Mouse (Mus musculus) thymus, adult 2 months (tissue): ENCODE measurements around the gene Mettl13. TPM values are rescaled to one million over a fixed set of nuclear protein-coding genes. Genes with fewer than 3 reads are reported as not detected.
A peak's percentile ranks its signal among the peaks of the same experiment; 100 is the strongest.

Experiments
- DNase-seq: peaks from one replicate; pipeline ENCODE4 v3.0.0; 2021
- H3K27ac ChIP-seq: fragments of 200-500 bp; 2 replicates; pipeline ENCODE4 v1.5.1; 2012; ENCODE audit warnings: low read length, control low read depth; ENCODE audit not compliant: control insufficient read depth, insufficient read depth
- H3K27me3 ChIP-seq: fragments of 200-500 bp; 2 replicates; pipeline ENCODE4 v1.6.1; 2012; ENCODE audit warnings: mild to moderate bottlenecking, low read length, moderate library complexity, mixed read lengths; ENCODE audit not compliant: control insufficient read depth, insufficient read depth
- H3K36me3 ChIP-seq: fragments of 200-500 bp; 2 replicates; pipeline ENCODE4 v1.6.1; 2012; ENCODE audit warnings: mild to moderate bottlenecking, low read length, moderate library complexity; ENCODE audit not compliant: control insufficient read depth, insufficient read depth
- H3K4me1 ChIP-seq: fragments of 200-500 bp; replicated peaks from 2 replicates; pipeline ENCODE4 v1.6.1; 2012; ENCODE audit warnings: low read length; ENCODE audit not compliant: control insufficient read depth, insufficient read depth
- H3K4me3 ChIP-seq: fragments of 200-500 bp; 2 replicates; pipeline ENCODE4 v1.5.1; 2012; ENCODE audit warnings: mild to moderate bottlenecking, low read length, control low read depth, moderate library complexity; ENCODE audit not compliant: control insufficient read depth, insufficient read depth
- CTCF ChIP-seq: fragments of 200-500 bp; IDR thresholded peaks from 2 replicates; pipeline ENCODE4 v1.5.1; 2012; ENCODE audit warnings: mild to moderate bottlenecking, control low read depth, low read length, moderate library complexity, borderline replicate concordance; ENCODE audit not compliant: control insufficient read depth, poor library complexity, insufficient read depth; ENCODE audit errors: extremely low read depth
- POLR2A ChIP-seq: fragments of 200-500 bp; IDR thresholded peaks from 2 replicates; pipeline ENCODE4 v1.6.1; 2012; ENCODE audit warnings: mild to moderate bottlenecking, low read length, control low read depth, moderate library complexity; ENCODE audit not compliant: control insufficient read depth, poor library complexity, insufficient read depth; ENCODE audit errors: extremely low read depth
- WGBS: fragments of 180-500 bp; shearing (Covaris S2); methylation state at CpG from one replicate; pipeline ENCODE4 v1.1.7; 2018; 5-methylcytosine and 5-hydroxymethylcytosine counted together
- polyA plus RNA-seq: library from polyadenylated mRNA; depleted of rRNA; stranded (reverse); fragments of >200 nt; gene quantifications from 2 replicates; pipeline ENCODE4 v1.2.3, GENCODE M21; 2012; rRNA removed

The Mettl13 gene
- polyA plus RNA-seq: 7.8 and 8.5 TPM in 2 replicates

DNA sequence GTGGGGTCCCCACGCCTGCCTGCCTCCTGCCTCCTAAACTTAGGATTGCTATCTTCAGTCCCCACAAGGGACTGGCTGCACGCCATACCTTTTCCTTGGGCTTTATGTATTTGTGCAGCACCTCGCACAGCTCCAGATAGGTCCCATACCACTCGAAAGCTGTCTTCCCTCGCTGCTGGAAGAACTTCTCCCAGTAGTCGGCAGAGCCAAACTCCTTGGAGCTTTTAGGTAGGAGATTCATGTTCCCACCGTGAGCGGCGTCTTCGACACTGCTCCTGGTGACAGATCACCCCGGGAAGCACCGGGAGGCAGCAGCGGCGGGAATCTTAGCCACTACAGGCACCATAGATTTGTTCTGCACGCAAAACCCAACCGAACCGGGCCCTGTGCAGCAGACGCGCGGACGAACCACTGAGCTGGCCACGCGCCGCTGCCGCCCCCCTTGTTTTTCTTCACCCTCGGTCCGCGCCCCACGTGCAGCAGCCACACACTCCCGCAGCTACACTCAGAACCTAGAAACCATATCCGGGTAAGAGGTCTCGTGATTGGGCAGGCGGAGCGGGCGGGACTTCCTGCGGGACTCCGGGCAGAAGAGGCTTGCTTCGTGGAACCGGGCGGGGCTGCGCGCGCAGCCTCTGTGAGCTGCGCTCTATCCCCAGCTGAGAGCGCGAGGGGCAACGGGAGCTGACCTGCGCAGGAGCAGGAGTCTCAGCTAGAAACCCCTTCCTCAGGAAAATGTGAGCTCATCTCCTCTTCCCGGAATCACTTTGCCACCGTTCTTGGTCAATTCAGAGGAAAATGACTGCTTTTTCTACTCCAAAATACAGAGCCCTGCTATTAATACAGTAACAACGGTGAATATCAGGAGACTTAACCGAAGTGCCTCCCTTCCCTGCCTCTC is at the start of gene Mettl13:
TSS of gene Mettl13 (minus strand) at position 536 of the 901 bp plus-strand sequence.
- Histone ChIP-seq H3K4me1 (no peaks in the 10 kb centered on the region; the same call in 1 of the 2 replicates), H3K27ac (no peak within 1 kb of the TSS), H3K36me3 (no peaks in the 10 kb centered on the region), H3K4me3 (peak within 1 kb of the TSS; percentile 82), H3K27me3 (no peaks in the 10 kb centered on the region)
- DNase-seq: peak; percentile 87
- under 1% methylated on average over 52 of the region's 52 CpGs for WGBS
- TF ChIP-seq POLR2A: peak; percentile 78
- TF ChIP-seq CTCF: peak; percentile 68; the same call in 1 of the 2 replicates

DNA sequence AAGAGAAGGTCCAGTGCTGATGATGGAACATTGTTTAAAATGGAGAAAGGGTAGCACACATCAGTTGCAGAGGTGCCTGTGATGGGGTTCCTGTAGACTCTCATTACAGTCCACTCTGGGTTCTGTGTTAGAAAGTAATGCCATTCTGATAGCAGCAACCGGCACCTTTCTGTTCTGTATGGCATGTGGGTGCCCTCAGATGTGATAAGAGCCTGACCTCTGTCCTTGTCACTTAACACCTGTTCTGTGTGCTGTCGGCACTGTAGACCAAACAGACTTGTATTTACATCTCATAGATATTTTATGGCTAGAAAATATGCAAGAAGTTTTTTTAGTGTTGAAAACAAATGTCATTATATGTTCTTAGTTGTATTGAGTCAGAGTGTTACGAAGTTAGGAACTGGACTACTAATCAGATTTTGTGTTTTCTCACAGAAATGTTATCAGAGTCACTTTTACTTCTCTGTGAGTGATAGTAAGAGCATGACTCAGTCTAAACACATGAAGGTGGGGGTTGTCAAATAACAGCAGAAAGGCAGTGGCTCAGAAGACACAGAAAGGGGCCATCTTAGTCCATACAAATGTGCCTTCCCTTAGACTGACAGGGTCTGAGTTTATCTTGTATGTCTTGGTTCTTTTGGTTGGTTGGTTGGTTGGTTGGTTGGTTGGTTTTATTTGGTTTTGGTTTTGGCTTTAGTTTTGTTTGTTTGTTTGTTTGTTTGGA is 49.2 kb upstream of the Mettl13 start:
- Histone ChIP-seq H3K36me3 (peaks cover 22% of the 10 kb centered on the region), H3K4me3 (no peak overlapping the region), H3K4me1 (no peaks in the 10 kb centered on the region), H3K27me3 (no peaks in the 10 kb centered on the region), H3K27ac (no peak overlapping the region)
- 93% methylated on average over 3 of the region's 3 CpGs for WGBS
- DNase-seq: no peak
- TF ChIP-seq CTCF (no peak), POLR2A (no peak)

DNA sequence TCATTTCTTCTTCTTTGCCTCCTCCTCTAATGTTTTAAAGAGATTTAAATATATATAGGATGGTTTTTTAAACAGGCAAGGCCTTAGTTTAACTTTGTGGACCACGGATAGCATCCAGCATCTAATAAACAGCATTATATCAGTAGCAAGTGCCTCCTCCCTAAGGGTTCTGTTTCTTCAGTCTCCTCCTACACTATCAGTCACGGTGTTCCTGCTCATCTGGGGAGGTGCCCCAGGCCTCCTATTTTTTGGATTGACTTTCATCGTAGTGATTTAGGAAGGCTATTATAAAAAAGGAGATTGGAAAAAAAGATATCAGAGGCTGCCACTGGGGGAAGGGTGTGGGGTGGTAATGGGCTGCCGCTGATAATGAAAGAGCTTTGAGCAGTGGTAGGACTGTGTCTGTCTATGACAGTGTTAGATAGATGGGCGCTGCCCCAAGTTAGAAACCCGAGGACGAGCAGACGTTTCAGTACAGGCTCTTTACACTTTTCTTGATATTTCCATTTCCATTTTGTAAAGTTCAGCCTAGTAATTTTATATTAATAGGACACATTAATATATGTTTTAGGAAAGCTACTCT is 42.2 kb upstream of the Mettl13 start:
- Histone ChIP-seq H3K27me3 (no peaks in the 10 kb centered on the region), H3K4me1 (no peaks in the 10 kb centered on the region), H3K36me3 (peaks cover 12% of the 10 kb centered on the region), H3K4me3 (no peak overlapping the region), H3K27ac (no peak overlapping the region)
- no peak for TF ChIP-seq CTCF
- TF ChIP-seq POLR2A: no peak
- WGBS: 94% methylated on average over 8 of the region's 8 CpGs
- no peak for DNase-seq

DNA sequence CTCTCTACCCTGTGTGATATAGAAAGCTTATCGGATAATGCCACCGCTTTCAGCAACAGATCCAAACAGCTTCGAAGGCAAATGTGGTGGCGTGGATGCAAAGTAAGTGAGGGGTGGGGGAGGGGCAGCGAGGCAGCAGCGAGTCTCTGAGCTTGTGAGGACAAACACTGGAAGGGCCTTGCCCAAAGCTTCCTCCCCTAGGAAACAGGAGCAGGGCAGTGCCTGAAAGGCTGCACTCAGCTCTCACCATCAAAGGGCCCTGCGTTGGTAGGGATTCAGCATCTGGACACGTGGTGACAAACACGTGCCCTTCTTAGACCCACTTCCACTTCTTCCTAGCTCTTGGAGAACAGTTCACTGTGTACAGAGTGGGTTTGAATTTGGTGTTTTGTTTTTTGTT is 41.1 kb upstream of the Mettl13 start:
- DNase-seq: no peak

DNA sequence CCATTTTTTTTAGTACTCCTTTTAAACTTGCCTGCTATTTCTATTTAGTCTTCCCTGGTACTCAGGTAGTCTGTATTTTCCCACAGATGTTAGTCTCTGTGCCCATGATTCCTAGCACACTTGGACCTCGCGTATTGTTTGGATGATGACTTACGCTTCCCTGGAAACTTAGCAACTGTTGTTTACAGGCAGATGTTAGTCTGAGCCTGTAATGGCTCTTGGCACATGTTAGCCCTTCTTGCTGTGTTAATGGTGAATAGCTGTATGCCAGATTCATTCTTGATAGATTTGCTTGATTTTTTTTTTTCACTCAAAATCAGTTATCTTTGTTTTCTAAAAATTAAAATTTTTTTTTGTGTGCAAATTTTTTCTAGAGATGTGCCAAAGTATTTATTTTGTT is 40.3 kb upstream of the Mettl13 start:
- DNase-seq: no peak
- Histone ChIP-seq H3K4me1 (no peaks in the 10 kb centered on the region), H3K4me3 (no peak overlapping the region), H3K27me3 (no peaks in the 10 kb centered on the region), H3K36me3 (peaks cover 19% of the 10 kb centered on the region), H3K27ac (no peak overlapping the region)
- no peak for TF ChIP-seq CTCF
- no peak for TF ChIP-seq POLR2A
- WGBS: 97% methylated on average over 3 of the region's 3 CpGs

More for the DNA sequence above, 41.1 kb upstream of the Mettl13 start:
- 95% methylated on average over 9 of the region's 9 CpGs for WGBS
- no peak for TF ChIP-seq POLR2A
- no peak for TF ChIP-seq CTCF
- no peaks in the 10 kb centered on the region for H3K4me1 ChIP-seq
- H3K27ac ChIP-seq: no peak overlapping the region
- H3K36me3 ChIP-seq: peaks cover 11% of the 10 kb centered on the region
- H3K4me3 ChIP-seq: no peak overlapping the region
- H3K27me3 ChIP-seq: no peaks in the 10 kb centered on the region

DNA sequence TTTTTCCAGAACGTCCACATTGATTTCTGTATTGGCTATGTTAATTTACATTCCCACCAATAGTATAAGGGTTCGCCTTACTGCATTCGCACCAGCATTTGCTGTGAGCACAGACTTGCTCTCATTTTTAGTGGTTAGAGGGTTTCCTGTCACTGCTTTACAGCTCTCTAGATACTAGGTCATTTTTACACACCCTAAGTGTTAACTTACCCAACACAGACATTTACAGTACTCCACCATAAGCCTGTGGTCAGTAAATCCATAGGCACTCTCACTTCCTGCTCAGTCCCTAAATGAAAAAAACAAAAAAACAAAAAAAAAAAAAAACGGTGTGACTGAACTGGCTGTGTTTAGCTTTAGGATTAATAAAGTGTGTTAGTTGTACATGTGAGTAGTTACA is 37.9 kb upstream of the Mettl13 start:
- no peak overlapping the region for H3K4me3 ChIP-seq
- DNase-seq: no peak
- no peaks in the 10 kb centered on the region for H3K4me1 ChIP-seq
- H3K27ac ChIP-seq: no peak overlapping the region
- TF ChIP-seq CTCF (no peak), POLR2A (no peak)
- 82% methylated on average over 4 of the region's 4 CpGs for WGBS
- peaks cover 25% of the 10 kb centered on the region for H3K36me3 ChIP-seq
- H3K27me3 ChIP-seq: no peaks in the 10 kb centered on the region
